Mouse (Mus musculus) intestine, postnatal 0 days (tissue): ENCODE results near the gene Olfr68. TPM values are rescaled to one million over a fixed set of nuclear protein-coding genes. Genes with fewer than 3 reads are reported as not detected.
A peak's percentile ranks its signal among the peaks of the same experiment; 100 is the strongest.
"Not testable (repeated sequence)": the region's sequence is repeated elsewhere in the genome, so short reads cannot be mapped to it uniquely, and the experiment has no call there.

Source experiments
- ATAC-seq: fragments of 200-750 bp; cut with Nextera tagmentation; 2 replicates; pipeline ENCODE4 v1.8.0; 2017; ENCODE audit warnings: mild to moderate bottlenecking, moderate TSS enrichment, moderate library complexity
- H3K27ac ChIP-seq: fragments of 300-500 bp; sonication (generic); 2 replicates; pipeline ENCODE4 v1.5.1; 2014; ENCODE audit warnings: mild to moderate bottlenecking, low read depth, low read length, moderate library complexity
- H3K27me3 ChIP-seq: fragments of 300-500 bp; sonication (generic); replicated peaks from 2 replicates; pipeline ENCODE4 v1.6.1; 2014; ENCODE audit warnings: low read length, mixed read lengths; ENCODE audit not compliant: control insufficient read depth, insufficient read depth
- H3K36me3 ChIP-seq: fragments of 300-500 bp; sonication (generic); 2 replicates; pipeline ENCODE4 v1.6.1; 2014; ENCODE audit warnings: mild to moderate bottlenecking, moderate library complexity; ENCODE audit not compliant: control insufficient read depth, insufficient read depth
- H3K4me1 ChIP-seq: fragments of 300-500 bp; sonication (generic); replicated peaks from 2 replicates; pipeline ENCODE4 v1.6.1; 2014; ENCODE audit warnings: antibody characterized with exemption, low read length, mixed read lengths; ENCODE audit not compliant: control insufficient read depth, insufficient read depth
- H3K4me2 ChIP-seq: fragments of 300-500 bp; sonication (generic); replicated peaks from 2 replicates; pipeline ENCODE4 v1.6.1; 2014; ENCODE audit warnings: low read depth, mild to moderate bottlenecking, moderate library complexity
- H3K4me3 ChIP-seq: fragments of 300-500 bp; sonication (generic); 2 replicates; pipeline ENCODE4 v1.5.1; 2014; ENCODE audit warnings: low read depth, low read length
- H3K9ac ChIP-seq: fragments of 300-500 bp; sonication (generic); 2 replicates; pipeline ENCODE4 v1.6.1; 2014; ENCODE audit warnings: mild to moderate bottlenecking, low read depth, low read length
- H3K9me3 ChIP-seq: fragments of 300-500 bp; sonication (generic); 2 replicates; pipeline ENCODE4 v1.6.1; 2016; ENCODE audit warnings: mixed run types; ENCODE audit not compliant: control insufficient read depth
- CTCF ChIP-seq: sonication (generic); IDR thresholded peaks from 2 replicates; pipeline ENCODE4 v1.5.1; 2016; ENCODE audit warnings: low read depth, mild to moderate bottlenecking, control low read depth, antibody characterized with exemption, moderate library complexity
- WGBS: fragments of 180-500 bp; shearing (Covaris S2); extraction: QIAGEN DNeasy Blood & Tissue Kit; methylation state at CpG from one replicate; pipeline ENCODE4 v1.1.7; 2014; 5-methylcytosine and 5-hydroxymethylcytosine counted together
- polyA plus RNA-seq: library from polyadenylated mRNA; unstranded; fragments of >200 nt; fragmentation: Nextera tagmentation; extraction: Ambion mirVana; gene quantifications from 2 replicates; pipeline ENCODE4 v1.2.1, GENCODE M21; 2015

The Olfr68 gene
- polyA plus RNA-seq, 1 experiment from 2014 or later = not detected

- WGBS = 37% methylated on average over 5 of the region's 5 CpGs
- Histone ChIP-seq H3K27ac (no peak overlapping the region), H3K4me3 (no peak overlapping the region), H3K9me3 (no peaks in the 10 kb centered on the region), H3K27me3 (no peaks in the 10 kb centered on the region), H3K9ac (no peak overlapping the region), H3K4me1 (no peaks in the 10 kb centered on the region), H3K36me3 (no peaks in the 10 kb centered on the region), H3K4me2 (no peak overlapping the region)
- no peak for ATAC-seq
- no peak for TF ChIP-seq CTCF
Observed at GRCm38 (mm10) chr7:103808971-103809800, 29.7 kb upstream of the Olfr68 start.

GRCm38 (mm10) chr7:103808120-103808519 is 28.6 kb upstream of the Olfr68 start:
- H3K36me3 ChIP-seq, H3K27ac ChIP-seq, H3K4me3 ChIP-seq, H3K4me1 ChIP-seq, H3K9ac ChIP-seq, H3K27me3 ChIP-seq, ATAC-seq, H3K9me3 ChIP-seq, H3K4me2 ChIP-seq: not testable (repeated sequence)
- WGBS = 65% methylated on average over 2 of the region's 2 CpGs

- H3K4me3 ChIP-seq = no peak overlapping the region
- H3K9me3 ChIP-seq = no peaks in the 10 kb centered on the region
- 57% methylated on average over 1 of the region's 1 CpGs for WGBS
- H3K27me3 ChIP-seq = no peaks in the 10 kb centered on the region
- no peak for ATAC-seq
- H3K27ac ChIP-seq = no peak overlapping the region
- no peak overlapping the region for H3K9ac ChIP-seq
- H3K4me1 ChIP-seq = no peaks in the 10 kb centered on the region
- TF ChIP-seq CTCF = peak; percentile 73
- H3K4me2 ChIP-seq = no peak overlapping the region
- H3K36me3 ChIP-seq = no peaks in the 10 kb centered on the region
Observed at GRCm38 (mm10) chr7:103806856-103807255, 27.4 kb upstream of the Olfr68 start.

- WGBS = 22% methylated on average over 4 of the region's 4 CpGs
- Histone ChIP-seq H3K4me3 (no peak overlapping the region), H3K9me3 (no peaks in the 10 kb centered on the region), H3K36me3 (no peaks in the 10 kb centered on the region), H3K27me3 (no peaks in the 10 kb centered on the region), H3K9ac (no peak overlapping the region), H3K4me2 (no peak overlapping the region), H3K4me1 (no peaks in the 10 kb centered on the region), H3K27ac (no peak overlapping the region)
- no peak for TF ChIP-seq CTCF
- ATAC-seq = no peak
Observed at GRCm38 (mm10) chr7:103792669-103793388, 13.3 kb upstream of the Olfr68 start.

- no peak for TF ChIP-seq CTCF
- no peak within 1 kb of the TSS for H3K4me3 ChIP-seq
- H3K9me3 ChIP-seq = no peaks in the 10 kb centered on the region
- no peak for ATAC-seq
- no peak within 1 kb of the TSS for H3K27ac ChIP-seq
- no peaks in the 10 kb centered on the region for H3K4me1 ChIP-seq
- no peak within 1 kb of the TSS for H3K4me2 ChIP-seq
- H3K9ac ChIP-seq = no peak within 1 kb of the TSS
- no peaks in the 10 kb centered on the region for H3K27me3 ChIP-seq
- 71% methylated on average over 3 of the region's 3 CpGs for WGBS
- H3K36me3 ChIP-seq = no peaks in the 10 kb centered on the region
Observed at GRCm38 (mm10) chr7:103791721-103792120, 12.2 kb upstream of the Olfr68 start, which contains the start of gene Olfr67. Gene Olfr67, minus strand, starts transcription at chr7:103791821.

- H3K4me1 ChIP-seq, H3K27ac ChIP-seq, H3K27me3 ChIP-seq, H3K9ac ChIP-seq, ATAC-seq, H3K9me3 ChIP-seq, H3K4me3 ChIP-seq, H3K4me2 ChIP-seq, H3K36me3 ChIP-seq: not testable (repeated sequence)
- 83% methylated on average over 3 of the region's 4 CpGs for whole genome bisulfite sequencing
Observed at GRCm38 (mm10) chr7:103777652-103778051, 1.8 kb downstream of the Olfr68 start.
